Mouse (Mus musculus): ENCODE data around the gene Llcfc1. TPM values are rescaled to one million over a fixed set of nuclear protein-coding genes. Genes with fewer than 3 reads are reported as not detected.

The Llcfc1 gene
- polyA plus RNA-seq, 1 experiment from 2014 or later, result not detected

GRCm38 (mm10) chr6:41684911-41685310 lies 680 bp downstream of the Llcfc1 start:
- H3K36me3 ChIP-seq (ENCODE audit: control insufficient read depth, insufficient read depth, low read length), result no peaks in the 10 kb centered on the region
- no peak overlapping the region for H3K27ac ChIP-seq (replicated peaks; ENCODE audit: low read depth, low read length)
- WGBS, result 88% methylated on average over 5 of the region's 5 CpGs
- H3K4me2 ChIP-seq (ENCODE audit: low read length), result no peak overlapping the region
- H3K9ac ChIP-seq (replicated peaks; ENCODE audit: low read length), result no peak overlapping the region
- no peaks in the 10 kb centered on the region for H3K4me1 ChIP-seq (ENCODE audit: control insufficient read depth, insufficient read depth, low read length)
- DNase-seq, result no peak
- H3K27me3 ChIP-seq (ENCODE audit: control insufficient read depth, insufficient read depth, low read length), result no peaks in the 10 kb centered on the region
- no peak overlapping the region for H3K4me3 ChIP-seq (replicated peaks; ENCODE audit: low read depth, low read length)
- H3K9me3 ChIP-seq (ENCODE audit: control insufficient read depth, low read length), result no peaks in the 10 kb centered on the region
- no peak for ATAC-seq (ENCODE audit: low FRiP score, low TSS enrichment)

- WGBS, result 94% methylated on average over 3 of the region's 3 CpGs
- Histone ChIP-seq H3K9ac (replicated peaks; ENCODE audit: low read length) (no peak overlapping the region), H3K4me3 (replicated peaks; ENCODE audit: low read depth, low read length) (no peak overlapping the region), H3K4me1 (ENCODE audit: control insufficient read depth, insufficient read depth, low read length) (no peaks in the 10 kb centered on the region), H3K36me3 (ENCODE audit: control insufficient read depth, insufficient read depth, low read length) (no peaks in the 10 kb centered on the region), H3K4me2 (ENCODE audit: low read length) (no peak overlapping the region), H3K27me3 (ENCODE audit: control insufficient read depth, insufficient read depth, low read length) (no peaks in the 10 kb centered on the region), H3K9me3 (ENCODE audit: control insufficient read depth, low read length) (no peaks in the 10 kb centered on the region), H3K27ac (replicated peaks; ENCODE audit: low read depth, low read length) (no peak overlapping the region)
- DNase-seq, result no peak
- no peak for ATAC-seq (ENCODE audit: low FRiP score, low TSS enrichment)
These were observed 1.4 kb downstream of the Llcfc1 start for GRCm38 (mm10) chr6:41685596-41685995.

GRCm38 (mm10) chr6:41692200-41692599 lies 8.0 kb downstream of the Llcfc1 start:
- H3K27ac ChIP-seq (replicated peaks; ENCODE audit: low read depth, low read length), result no peak overlapping the region
- no peaks in the 10 kb centered on the region for H3K9me3 ChIP-seq (ENCODE audit: control insufficient read depth, low read length)
- H3K27me3 ChIP-seq (ENCODE audit: control insufficient read depth, insufficient read depth, low read length), result no peaks in the 10 kb centered on the region
- no peaks in the 10 kb centered on the region for H3K36me3 ChIP-seq (ENCODE audit: control insufficient read depth, insufficient read depth, low read length)
- no peak for DNase-seq
- no peak overlapping the region for H3K4me3 ChIP-seq (replicated peaks; ENCODE audit: low read depth, low read length)
- no peak overlapping the region for H3K4me2 ChIP-seq (ENCODE audit: low read length)
- no peak for ATAC-seq (ENCODE audit: low FRiP score, low TSS enrichment)
- no peak overlapping the region for H3K9ac ChIP-seq (replicated peaks; ENCODE audit: low read length)
- H3K4me1 ChIP-seq (ENCODE audit: control insufficient read depth, insufficient read depth, low read length), result no peaks in the 10 kb centered on the region

GRCm38 (mm10) chr6:41694407-41694806 lies 10.2 kb downstream of the Llcfc1 start:
- Histone ChIP-seq H3K27me3 (ENCODE audit: control insufficient read depth, insufficient read depth, low read length) (no peaks in the 10 kb centered on the region), H3K9ac (replicated peaks; ENCODE audit: low read length) (no peak overlapping the region), H3K36me3 (ENCODE audit: control insufficient read depth, insufficient read depth, low read length) (no peaks in the 10 kb centered on the region), H3K27ac (replicated peaks; ENCODE audit: low read depth, low read length) (no peak overlapping the region), H3K4me1 (ENCODE audit: control insufficient read depth, insufficient read depth, low read length) (no peaks in the 10 kb centered on the region), H3K4me3 (replicated peaks; ENCODE audit: low read depth, low read length) (no peak overlapping the region), H3K9me3 (ENCODE audit: control insufficient read depth, low read length) (no peaks in the 10 kb centered on the region), H3K4me2 (ENCODE audit: low read length) (no peak overlapping the region)
- ATAC-seq (ENCODE audit: low FRiP score, low TSS enrichment) (no peak), DNase-seq (no peak)
- 96% methylated on average over 1 of the region's 1 CpGs for WGBS

DNA sequence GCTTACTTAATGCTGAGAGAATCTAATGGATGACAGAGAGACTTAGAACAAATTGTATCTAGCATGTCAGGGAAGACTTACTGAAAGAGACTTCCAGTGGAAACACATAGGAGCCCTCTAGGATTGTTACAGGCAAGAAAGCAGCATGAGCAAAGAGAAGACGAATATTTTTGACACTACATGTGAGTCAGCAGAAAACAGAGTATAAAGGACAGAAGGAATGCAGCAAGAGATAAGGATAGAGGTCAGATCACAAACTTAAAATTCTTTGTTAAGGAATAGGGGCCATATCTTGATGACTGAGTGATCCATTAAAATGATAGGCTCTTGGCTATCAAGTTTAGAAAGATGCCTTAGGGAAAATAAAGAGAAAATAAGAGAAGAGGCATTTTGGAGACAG lies 17.0 kb downstream of the Llcfc1 start:
- 85% methylated on average over 1 of the region's 1 CpGs for whole genome bisulfite sequencing
- H3K4me2 ChIP-seq (ENCODE audit: low read length), result no peak overlapping the region
- H3K27ac ChIP-seq (replicated peaks; ENCODE audit: low read depth, low read length), result no peak overlapping the region
- H3K9me3 ChIP-seq (ENCODE audit: control insufficient read depth, low read length), result no peaks in the 10 kb centered on the region
- H3K27me3 ChIP-seq (ENCODE audit: control insufficient read depth, insufficient read depth, low read length), result no peaks in the 10 kb centered on the region
- H3K36me3 ChIP-seq (ENCODE audit: control insufficient read depth, insufficient read depth, low read length), result no peaks in the 10 kb centered on the region
- no peak overlapping the region for H3K4me3 ChIP-seq (replicated peaks; ENCODE audit: low read depth, low read length)
- no peak overlapping the region for H3K9ac ChIP-seq (replicated peaks; ENCODE audit: low read length)
- no peak for ATAC-seq (ENCODE audit: low FRiP score, low TSS enrichment)
- H3K4me1 ChIP-seq (ENCODE audit: control insufficient read depth, insufficient read depth, low read length), result no peaks in the 10 kb centered on the region
- DNase-seq, result no peak

DNA sequence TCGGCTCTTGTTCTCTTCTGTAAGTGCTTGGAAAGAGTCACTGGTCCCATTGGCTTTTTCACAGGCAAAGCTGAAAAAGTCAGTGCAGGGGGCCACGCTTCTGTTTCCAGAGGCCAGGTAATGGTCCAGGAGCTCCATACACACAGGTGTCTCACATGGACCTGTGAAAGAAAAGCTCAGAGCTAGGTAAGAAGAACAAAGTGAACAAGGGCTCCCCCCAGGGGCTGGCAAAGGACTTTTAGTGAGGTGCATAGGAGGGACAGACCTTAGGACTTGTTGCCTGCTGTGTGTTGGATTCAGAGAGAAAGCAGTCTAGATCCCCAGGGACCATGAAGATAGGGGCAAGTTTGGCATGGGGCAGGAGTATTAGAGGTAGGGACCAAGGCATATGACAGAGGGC lies 18.7 kb downstream of the Llcfc1 start:
- Histone ChIP-seq H3K4me1 (ENCODE audit: control insufficient read depth, insufficient read depth, low read length) (no peaks in the 10 kb centered on the region), H3K9ac (replicated peaks; ENCODE audit: low read length) (no peak overlapping the region), H3K4me2 (ENCODE audit: low read length) (no peak overlapping the region), H3K4me3 (replicated peaks; ENCODE audit: low read depth, low read length) (no peak overlapping the region), H3K36me3 (ENCODE audit: control insufficient read depth, insufficient read depth, low read length) (no peaks in the 10 kb centered on the region), H3K9me3 (ENCODE audit: control insufficient read depth, low read length) (no peaks in the 10 kb centered on the region), H3K27ac (replicated peaks; ENCODE audit: low read depth, low read length) (no peak overlapping the region), H3K27me3 (ENCODE audit: control insufficient read depth, insufficient read depth, low read length) (no peaks in the 10 kb centered on the region)
- no peak for ATAC-seq (ENCODE audit: low FRiP score, low TSS enrichment)
- WGBS, result 74% methylated on average over 2 of the region's 2 CpGs
- no peak for DNase-seq

DNA sequence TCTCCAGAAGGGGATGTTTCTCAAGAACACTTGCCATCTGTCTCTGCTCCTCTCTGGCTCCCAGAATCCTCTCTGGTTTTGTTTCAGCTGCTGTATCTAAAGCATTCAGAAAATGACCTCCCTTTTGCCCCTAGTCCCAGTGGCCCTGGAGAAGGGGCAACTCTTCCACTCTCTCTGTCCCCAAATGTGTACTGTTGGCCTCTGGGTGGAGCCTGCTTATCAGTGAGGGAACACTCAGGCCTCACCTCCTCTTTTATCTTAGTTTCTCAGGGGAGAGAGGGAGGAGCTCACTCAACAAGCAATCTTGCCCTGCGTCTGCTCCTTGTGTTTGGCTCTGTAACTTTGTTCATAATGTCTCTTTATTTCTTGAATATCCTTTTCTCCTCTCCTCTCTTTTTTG lies 19.9 kb downstream of the Llcfc1 start, which contains the start of gene Kel:
Gene Kel (minus strand): TSS at position 217 of the 400 bp plus-strand sequence.
- ATAC-seq (ENCODE audit: low FRiP score, low TSS enrichment) (no peak), DNase-seq (no peak)
- H3K9me3 ChIP-seq (ENCODE audit: control insufficient read depth, low read length), result no peaks in the 10 kb centered on the region
- no peak within 1 kb of the TSS for H3K4me2 ChIP-seq (ENCODE audit: low read length)
- no peak within 1 kb of the TSS for H3K9ac ChIP-seq (replicated peaks; ENCODE audit: low read length)
- H3K4me3 ChIP-seq (replicated peaks; ENCODE audit: low read depth, low read length), result no peak within 1 kb of the TSS
- 36% methylated on average over 1 of the region's 1 CpGs for WGBS
- no peaks in the 10 kb centered on the region for H3K4me1 ChIP-seq (ENCODE audit: control insufficient read depth, insufficient read depth, low read length)
- no peaks in the 10 kb centered on the region for H3K36me3 ChIP-seq (ENCODE audit: control insufficient read depth, insufficient read depth, low read length)
- no peaks in the 10 kb centered on the region for H3K27me3 ChIP-seq (ENCODE audit: control insufficient read depth, insufficient read depth, low read length)
- H3K27ac ChIP-seq (replicated peaks; ENCODE audit: low read depth, low read length), result no peak within 1 kb of the TSS

- ATAC-seq (ENCODE audit: low FRiP score, low TSS enrichment), result no peak
- 93% methylated on average over 7 of the region's 7 CpGs for WGBS
These were observed 22.0 kb downstream of the Llcfc1 start for GRCm38 (mm10) chr6:41706275-41706674.

GRCm38 (mm10) chr6:41710281-41710680 lies 26.1 kb downstream of the Llcfc1 start:
- Histone ChIP-seq H3K9ac (replicated peaks; ENCODE audit: low read length) (no peak overlapping the region), H3K4me2 (ENCODE audit: low read length) (no peak overlapping the region), H3K4me1 (ENCODE audit: control insufficient read depth, insufficient read depth, low read length) (no peaks in the 10 kb centered on the region), H3K36me3 (ENCODE audit: control insufficient read depth, insufficient read depth, low read length) (no peaks in the 10 kb centered on the region), H3K4me3 (replicated peaks; ENCODE audit: low read depth, low read length) (no peak overlapping the region), H3K27me3 (ENCODE audit: control insufficient read depth, insufficient read depth, low read length) (no peaks in the 10 kb centered on the region), H3K27ac (replicated peaks; ENCODE audit: low read depth, low read length) (no peak overlapping the region), H3K9me3 (ENCODE audit: control insufficient read depth, low read length) (no peaks in the 10 kb centered on the region)
- no peak for DNase-seq
- ATAC-seq (ENCODE audit: low FRiP score, low TSS enrichment), result no peak
- WGBS, result 72% methylated on average over 1 of the region's 1 CpGs

More at GRCm38 (mm10) chr6:41706275-41706674, 22.0 kb downstream of the Llcfc1 start:
- no peaks in the 10 kb centered on the region for H3K4me1 ChIP-seq (ENCODE audit: control insufficient read depth, insufficient read depth, low read length)
- no peak overlapping the region for H3K4me3 ChIP-seq (replicated peaks; ENCODE audit: low read depth, low read length)
- H3K9ac ChIP-seq (replicated peaks; ENCODE audit: low read length), result no peak overlapping the region
- DNase-seq, result no peak
- no peak overlapping the region for H3K27ac ChIP-seq (replicated peaks; ENCODE audit: low read depth, low read length)
- no peaks in the 10 kb centered on the region for H3K36me3 ChIP-seq (ENCODE audit: control insufficient read depth, insufficient read depth, low read length)
- H3K4me2 ChIP-seq (ENCODE audit: low read length), result no peak overlapping the region
- no peaks in the 10 kb centered on the region for H3K27me3 ChIP-seq (ENCODE audit: control insufficient read depth, insufficient read depth, low read length)
- H3K9me3 ChIP-seq (ENCODE audit: control insufficient read depth, low read length), result no peaks in the 10 kb centered on the region

Data from midbrain, embryonic 14.5 days (tissue).